Mouse (Mus musculus): ENCODE measurements around the gene Wdr63.

Gene Wdr63

GRCm38 (mm10) chr3:146107921-146108571 lies at the start of gene Wdr63:
TSS of gene Wdr63 (minus strand) at chr3:146108130.
- peak; percentile 45 to 68 for DNase-seq

GRCm38 (mm10) chr3:146156811-146157210 lies 48.9 kb upstream of the Wdr63 start:
- no peak for DNase-seq

- no peak for DNase-seq
These were observed 48.0 kb upstream of the Wdr63 start for GRCm38 (mm10) chr3:146155628-146156576.

GRCm38 (mm10) chr3:146153862-146154611 lies 46.1 kb upstream of the Wdr63 start:
- no peak for DNase-seq

- no peak for DNase-seq
These were observed 45.0 kb upstream of the Wdr63 start for GRCm38 (mm10) chr3:146152913-146153312.

- no peak for DNase-seq
These were observed 44.4 kb upstream of the Wdr63 start for GRCm38 (mm10) chr3:146152348-146152747.

GRCm38 (mm10) chr3:146151755-146152154 lies 43.8 kb upstream of the Wdr63 start:
- DNase-seq = no peak

- no peak for DNase-seq
These were observed 43.4 kb upstream of the Wdr63 start for GRCm38 (mm10) chr3:146151328-146151727.

- peak; percentile 17 to 20 for DNase-seq
These were observed 42.6 kb upstream of the Wdr63 start for GRCm38 (mm10) chr3:146150560-146150959.

GRCm38 (mm10) chr3:146150058-146150400 lies 42.1 kb upstream of the Wdr63 start:
- peak; percentile 35 to 43 for DNase-seq

- peak; percentile 5 to 12 for DNase-seq
These were observed 41.5 kb upstream of the Wdr63 start, which contains the start of gene Mcoln2 for GRCm38 (mm10) chr3:146149156-146150057. TSS of gene Mcoln2 (plus strand) at chr3:146149833.

- no peak for DNase-seq
These were observed 38.2 kb upstream of the Wdr63 start for GRCm38 (mm10) chr3:146146131-146146530.

- DNase-seq = no peak
These were observed 37.6 kb upstream of the Wdr63 start for GRCm38 (mm10) chr3:146145501-146145900.

GRCm38 (mm10) chr3:146142523-146142922 lies 34.6 kb upstream of the Wdr63 start:
- no peak for DNase-seq

- DNase-seq = no peak
These were observed 32.3 kb upstream of the Wdr63 start for GRCm38 (mm10) chr3:146140276-146140675.

GRCm38 (mm10) chr3:146136422-146136821 lies 28.5 kb upstream of the Wdr63 start:
- no peak for DNase-seq

- no peak for DNase-seq
These were observed 27.5 kb upstream of the Wdr63 start for GRCm38 (mm10) chr3:146135417-146135816.

GRCm38 (mm10) chr3:146134834-146135233 lies 26.9 kb upstream of the Wdr63 start:
- peak in 1 of 2 experiments; percentile 22 for DNase-seq

- DNase-seq = no peak
These were observed 19.3 kb upstream of the Wdr63 start for GRCm38 (mm10) chr3:146127205-146127604.

- DNase-seq = no peak
These were observed 15.5 kb upstream of the Wdr63 start for GRCm38 (mm10) chr3:146123464-146123825.

- DNase-seq = no peak
These were observed 15.0 kb upstream of the Wdr63 start for GRCm38 (mm10) chr3:146122807-146123463.

GRCm38 (mm10) chr3:146122125-146122420 lies 14.1 kb upstream of the Wdr63 start:
- DNase-seq = no peak
